Mouse (Mus musculus): ENCODE data around the gene Olfr205. TPM values are rescaled to one million over a fixed set of nuclear protein-coding genes. Genes with fewer than 3 reads are reported as not detected.

Gene Olfr205
- polyA plus RNA-seq, 1 experiment from 2014 or later = not detected

- Histone ChIP-seq H3K9ac (replicated peaks) (no peak within 1 kb of the TSS), H3K27me3 (ENCODE audit: insufficient read depth, low read length) (no peaks in the 10 kb centered on the region), H3K27ac (ENCODE audit: low read depth) (no peak within 1 kb of the TSS), H3K4me3 (ENCODE audit: low read depth, low read length) (no peak within 1 kb of the TSS), H3K4me2 (ENCODE audit: low read depth, low read length) (no peak within 1 kb of the TSS), H3K4me1 (ENCODE audit: insufficient read depth) (no peaks in the 10 kb centered on the region), H3K36me3 (replicated peaks; ENCODE audit: insufficient read depth, low read length) (no peaks in the 10 kb centered on the region), H3K9me3 (ENCODE audit: low read length) (no peaks in the 10 kb centered on the region)
- no peak for DNase-seq
- TF ChIP-seq EP300 (IDR thresholded peaks at IDR 0.05; ENCODE audit: low read depth) (no peak), CTCF (IDR thresholded peaks at IDR 0.05; ENCODE audit: low read depth) (no peak)
- WGBS (ENCODE audit: insufficient replicate concordance) = 63% methylated on average over 1 of the region's 1 CpGs
- ATAC-seq = no peak
Measured at GRCm38 (mm10) chr16:59286693-59287092, 44.2 kb downstream of the Olfr205 start, which contains the start of gene Olfr202. Gene Olfr202 (minus strand): TSS chr16:59286793.

DNA sequence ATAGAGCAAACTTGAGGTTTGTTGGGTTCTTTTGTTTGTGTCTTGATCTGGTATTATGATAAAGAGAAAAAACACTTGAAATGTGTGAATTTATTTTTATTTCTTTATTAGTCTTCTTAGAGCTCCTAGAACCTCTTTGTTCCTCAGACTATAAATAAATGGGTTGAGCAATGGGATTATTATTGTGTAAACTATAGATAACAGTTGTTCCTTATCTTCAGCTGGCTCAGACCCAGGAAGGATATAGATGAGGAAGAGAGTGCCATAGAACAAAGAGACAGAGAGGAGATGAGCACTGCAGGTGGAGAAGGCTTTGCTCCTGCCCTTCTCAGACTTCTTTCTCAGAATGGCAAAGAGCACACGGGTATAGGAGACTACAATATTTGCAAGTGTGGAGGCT lies 47.5 kb downstream of the Olfr205 start:
- Histone ChIP-seq H3K4me2 (ENCODE audit: low read depth, low read length) (no peak overlapping the region), H3K36me3 (replicated peaks; ENCODE audit: insufficient read depth, low read length) (no peaks in the 10 kb centered on the region), H3K4me3 (ENCODE audit: low read depth, low read length) (no peak overlapping the region), H3K27me3 (ENCODE audit: insufficient read depth, low read length) (no peaks in the 10 kb centered on the region), H3K9me3 (ENCODE audit: low read length) (no peaks in the 10 kb centered on the region), H3K4me1 (ENCODE audit: insufficient read depth) (no peaks in the 10 kb centered on the region), H3K9ac (replicated peaks) (no peak overlapping the region), H3K27ac (ENCODE audit: low read depth) (no peak overlapping the region)
- 53% methylated on average over 1 of the region's 1 CpGs for WGBS (ENCODE audit: insufficient replicate concordance)
- TF ChIP-seq EP300 (IDR thresholded peaks at IDR 0.05; ENCODE audit: low read depth) (no peak), CTCF (IDR thresholded peaks at IDR 0.05; ENCODE audit: low read depth) (no peak)
- no peak for DNase-seq
- ATAC-seq = no peak

- TF ChIP-seq CTCF (IDR thresholded peaks at IDR 0.05; ENCODE audit: low read depth) = no peak
- TF ChIP-seq EP300 (IDR thresholded peaks at IDR 0.05; ENCODE audit: low read depth) = no peak
- Histone ChIP-seq H3K4me2 (ENCODE audit: low read depth, low read length) (no peak overlapping the region), H3K9ac (replicated peaks) (no peak overlapping the region), H3K4me3 (ENCODE audit: low read depth, low read length) (no peak overlapping the region), H3K36me3 (replicated peaks; ENCODE audit: insufficient read depth, low read length) (no peaks in the 10 kb centered on the region), H3K27me3 (ENCODE audit: insufficient read depth, low read length) (no peaks in the 10 kb centered on the region), H3K4me1 (ENCODE audit: insufficient read depth) (no peaks in the 10 kb centered on the region), H3K9me3 (ENCODE audit: low read length) (no peaks in the 10 kb centered on the region), H3K27ac (ENCODE audit: low read depth) (no peak overlapping the region)
- WGBS (ENCODE audit: insufficient replicate concordance) = 48% methylated on average over 3 of the region's 3 CpGs
- DNase-seq (no peak), ATAC-seq (no peak)
Measured at GRCm38 (mm10) chr16:59280542-59280941, 50.4 kb downstream of the Olfr205 start.

Other genes with a start within 250 kb of the Olfr205 start
- not detected in 2 replicates for gene Olfr191, start 241.3 kb downstream of the Olfr205 start, polyA plus RNA-seq (2015; fragmentation: Nextera tagmentation; extraction: Ambion mirVana)
- gene Olfr193, start 219.3 kb downstream of the Olfr205 start, polyA plus RNA-seq (2015; fragmentation: Nextera tagmentation; extraction: Ambion mirVana) = not detected in 2 replicates
- gene Olfr194, start 210.1 kb downstream of the Olfr205 start, polyA plus RNA-seq (2015; fragmentation: Nextera tagmentation; extraction: Ambion mirVana) = not detected in 2 replicates
- not detected in 2 replicates for gene Olfr195, start 184.1 kb downstream of the Olfr205 start, polyA plus RNA-seq (2015; fragmentation: Nextera tagmentation; extraction: Ambion mirVana)
- gene Olfr196, start 160.7 kb downstream of the Olfr205 start, polyA plus RNA-seq (2015; fragmentation: Nextera tagmentation; extraction: Ambion mirVana) = not detected in 2 replicates
- not detected in 2 replicates for gene Olfr198, start 127.6 kb downstream of the Olfr205 start, polyA plus RNA-seq (2015; fragmentation: Nextera tagmentation; extraction: Ambion mirVana)
- gene Olfr199, start 111.4 kb downstream of the Olfr205 start, polyA plus RNA-seq (2015; fragmentation: Nextera tagmentation; extraction: Ambion mirVana) = not detected in 2 replicates
- not detected in 2 replicates for gene Olfr201, start 58.5 kb downstream of the Olfr205 start, polyA plus RNA-seq (2015; fragmentation: Nextera tagmentation; extraction: Ambion mirVana)
- not detected in 2 replicates for gene Olfr202, start 44.3 kb downstream of the Olfr205 start, polyA plus RNA-seq (2015; fragmentation: Nextera tagmentation; extraction: Ambion mirVana)
- gene Olfr203, start 32.3 kb downstream of the Olfr205 start, polyA plus RNA-seq (2015; fragmentation: Nextera tagmentation; extraction: Ambion mirVana) = not detected in 2 replicates
- gene Olfr204, start 12.9 kb downstream of the Olfr205 start, polyA plus RNA-seq (2015; fragmentation: Nextera tagmentation; extraction: Ambion mirVana) = not detected in 2 replicates
- gene Olfr206, start 18.1 kb upstream of the Olfr205 start, polyA plus RNA-seq (2015; fragmentation: Nextera tagmentation; extraction: Ambion mirVana) = not detected in 2 replicates
- not detected in 2 replicates for gene Olfr209, start 32.9 kb upstream of the Olfr205 start, polyA plus RNA-seq (2015; fragmentation: Nextera tagmentation; extraction: Ambion mirVana)
- gene Gabrr3, start 76.2 kb upstream of the Olfr205 start, polyA plus RNA-seq (2015; fragmentation: Nextera tagmentation; extraction: Ambion mirVana) = not detected in 2 replicates
- 9.5 and 10.4 TPM in 2 replicates for gene Riox2, start 140.6 kb upstream of the Olfr205 start, polyA plus RNA-seq (2015; fragmentation: Nextera tagmentation; extraction: Ambion mirVana)